Mouse (Mus musculus): ENCODE data around the gene Dbt. TPM values are rescaled to one million over a fixed set of nuclear protein-coding genes. Genes with fewer than 3 reads are reported as not detected.

The Dbt gene
- 16.1 and 16.9 TPM in 2 replicates for polyA plus RNA-seq (2015; fragmentation: Nextera tagmentation; extraction: Ambion mirVana)

- peaks cover 11% of the 10 kb centered on the region for H3K4me1 ChIP-seq (replicated peaks; ENCODE audit: control insufficient read depth, insufficient read depth, low read length)
- no peak within 1 kb of the TSS for H3K27ac ChIP-seq (ENCODE audit: low read length)
- ATAC-seq, result peak; percentile 94
- under 1% methylated on average over 36 of the region's 36 CpGs for WGBS
- no peaks in the 10 kb centered on the region for H3K9me3 ChIP-seq (ENCODE audit: control insufficient read depth, low read length)
- peak within 1 kb of the TSS; percentile 55 for H3K9ac ChIP-seq (replicated peaks; ENCODE audit: low read depth, low read length)
- H3K27me3 ChIP-seq (replicated peaks; ENCODE audit: control insufficient read depth, insufficient read depth, low read length), result no peaks in the 10 kb centered on the region
- H3K36me3 ChIP-seq (ENCODE audit: control insufficient read depth, insufficient read depth), result no peaks in the 10 kb centered on the region
- peak within 1 kb of the TSS; percentile 52 for H3K4me2 ChIP-seq (ENCODE audit: low read length)
- H3K4me3 ChIP-seq (replicated peaks; ENCODE audit: low read length), result peak within 1 kb of the TSS; percentile 54
These were observed at the start of gene Dbt for GRCm38 (mm10) chr3:116512904-116513716. Gene Dbt (plus strand): TSS chr3:116513070.

GRCm38 (mm10) chr3:116464318-116464717, 48.6 kb upstream of the Dbt start:
- no peak overlapping the region for H3K4me3 ChIP-seq (replicated peaks; ENCODE audit: low read length)
- H3K27me3 ChIP-seq (replicated peaks; ENCODE audit: control insufficient read depth, insufficient read depth, low read length), result no peaks in the 10 kb centered on the region
- no peaks in the 10 kb centered on the region for H3K36me3 ChIP-seq (ENCODE audit: control insufficient read depth, insufficient read depth)
- H3K9me3 ChIP-seq (ENCODE audit: control insufficient read depth, low read length), result no peaks in the 10 kb centered on the region
- H3K4me2 ChIP-seq (ENCODE audit: low read length), result no peak overlapping the region
- no peak overlapping the region for H3K27ac ChIP-seq (ENCODE audit: low read length)
- WGBS, result 12% methylated on average over 2 of the region's 2 CpGs
- no peak overlapping the region for H3K9ac ChIP-seq (replicated peaks; ENCODE audit: low read depth, low read length)
- ATAC-seq, result no peak
- H3K4me1 ChIP-seq (replicated peaks; ENCODE audit: control insufficient read depth, insufficient read depth, low read length), result no peaks in the 10 kb centered on the region

GRCm38 (mm10) chr3:116465709-116466108, 47.2 kb upstream of the Dbt start:
- Histone ChIP-seq H3K27ac (ENCODE audit: low read length) (no peak overlapping the region), H3K4me2 (ENCODE audit: low read length) (no peak overlapping the region), H3K9ac (replicated peaks; ENCODE audit: low read depth, low read length) (no peak overlapping the region), H3K36me3 (ENCODE audit: control insufficient read depth, insufficient read depth) (no peaks in the 10 kb centered on the region), H3K27me3 (replicated peaks; ENCODE audit: control insufficient read depth, insufficient read depth, low read length) (no peaks in the 10 kb centered on the region), H3K9me3 (ENCODE audit: control insufficient read depth, low read length) (no peaks in the 10 kb centered on the region), H3K4me3 (replicated peaks; ENCODE audit: low read length) (no peak overlapping the region), H3K4me1 (replicated peaks; ENCODE audit: control insufficient read depth, insufficient read depth, low read length) (no peaks in the 10 kb centered on the region)
- no peak for ATAC-seq
- 94% methylated on average over 12 of the region's 12 CpGs for WGBS

- H3K4me2 ChIP-seq (ENCODE audit: low read length), result no peak overlapping the region
- H3K27me3 ChIP-seq (replicated peaks; ENCODE audit: control insufficient read depth, insufficient read depth, low read length), result no peaks in the 10 kb centered on the region
- H3K36me3 ChIP-seq (ENCODE audit: control insufficient read depth, insufficient read depth), result no peaks in the 10 kb centered on the region
- 58% methylated on average over 11 of the region's 11 CpGs for WGBS
- no peaks in the 10 kb centered on the region for H3K4me1 ChIP-seq (replicated peaks; ENCODE audit: control insufficient read depth, insufficient read depth, low read length)
- ATAC-seq, result no peak
- no peaks in the 10 kb centered on the region for H3K9me3 ChIP-seq (ENCODE audit: control insufficient read depth, low read length)
- H3K4me3 ChIP-seq (replicated peaks; ENCODE audit: low read length), result no peak overlapping the region
- no peak overlapping the region for H3K9ac ChIP-seq (replicated peaks; ENCODE audit: low read depth, low read length)
- no peak overlapping the region for H3K27ac ChIP-seq (ENCODE audit: low read length)
These were observed 38.3 kb upstream of the Dbt start for GRCm38 (mm10) chr3:116474602-116475001.

GRCm38 (mm10) chr3:116476686-116477298, 36.1 kb upstream of the Dbt start:
- Histone ChIP-seq H3K4me1 (replicated peaks; ENCODE audit: control insufficient read depth, insufficient read depth, low read length) (no peaks in the 10 kb centered on the region), H3K4me3 (replicated peaks; ENCODE audit: low read length) (no peak overlapping the region), H3K4me2 (ENCODE audit: low read length) (no peak overlapping the region), H3K27me3 (replicated peaks; ENCODE audit: control insufficient read depth, insufficient read depth, low read length) (no peaks in the 10 kb centered on the region), H3K36me3 (ENCODE audit: control insufficient read depth, insufficient read depth) (no peaks in the 10 kb centered on the region), H3K9ac (replicated peaks; ENCODE audit: low read depth, low read length) (no peak overlapping the region), H3K9me3 (ENCODE audit: control insufficient read depth, low read length) (no peaks in the 10 kb centered on the region), H3K27ac (ENCODE audit: low read length) (no peak overlapping the region)
- no peak for ATAC-seq
- WGBS, result 62% methylated on average over 5 of the region's 5 CpGs

- Histone ChIP-seq H3K4me2 (ENCODE audit: low read length) (no peak overlapping the region), H3K4me1 (replicated peaks; ENCODE audit: control insufficient read depth, insufficient read depth, low read length) (no peaks in the 10 kb centered on the region), H3K27ac (ENCODE audit: low read length) (no peak overlapping the region), H3K27me3 (replicated peaks; ENCODE audit: control insufficient read depth, insufficient read depth, low read length) (no peaks in the 10 kb centered on the region), H3K9me3 (ENCODE audit: control insufficient read depth, low read length) (no peaks in the 10 kb centered on the region), H3K36me3 (ENCODE audit: control insufficient read depth, insufficient read depth) (no peaks in the 10 kb centered on the region), H3K4me3 (replicated peaks; ENCODE audit: low read length) (no peak overlapping the region), H3K9ac (replicated peaks; ENCODE audit: low read depth, low read length) (no peak overlapping the region)
- WGBS, result 82% methylated on average over 7 of the region's 7 CpGs
- no peak for ATAC-seq
These were observed 35.5 kb upstream of the Dbt start for GRCm38 (mm10) chr3:116477351-116477750.

- WGBS, result 14% methylated on average over 2 of the region's 2 CpGs
- ATAC-seq, result no peak
These were observed 32.8 kb upstream of the Dbt start for GRCm38 (mm10) chr3:116480119-116480518.

GRCm38 (mm10) chr3:116480937-116481336, 31.9 kb upstream of the Dbt start:
- no peak overlapping the region for H3K4me3 ChIP-seq (replicated peaks; ENCODE audit: low read length)
- no peak for ATAC-seq
- no peaks in the 10 kb centered on the region for H3K4me1 ChIP-seq (replicated peaks; ENCODE audit: control insufficient read depth, insufficient read depth, low read length)
- no peak overlapping the region for H3K4me2 ChIP-seq (ENCODE audit: low read length)
- WGBS, result 66% methylated on average over 5 of the region's 5 CpGs
- H3K27ac ChIP-seq (ENCODE audit: low read length), result no peak overlapping the region
- H3K9me3 ChIP-seq (ENCODE audit: control insufficient read depth, low read length), result no peaks in the 10 kb centered on the region
- no peaks in the 10 kb centered on the region for H3K36me3 ChIP-seq (ENCODE audit: control insufficient read depth, insufficient read depth)
- no peak overlapping the region for H3K9ac ChIP-seq (replicated peaks; ENCODE audit: low read depth, low read length)
- H3K27me3 ChIP-seq (replicated peaks; ENCODE audit: control insufficient read depth, insufficient read depth, low read length), result no peaks in the 10 kb centered on the region

More at GRCm38 (mm10) chr3:116480119-116480518, 32.8 kb upstream of the Dbt start:
- no peak overlapping the region for H3K9ac ChIP-seq (replicated peaks; ENCODE audit: low read depth, low read length)
- H3K4me2 ChIP-seq (ENCODE audit: low read length), result no peak overlapping the region
- no peaks in the 10 kb centered on the region for H3K36me3 ChIP-seq (ENCODE audit: control insufficient read depth, insufficient read depth)
- no peak overlapping the region for H3K27ac ChIP-seq (ENCODE audit: low read length)
- H3K9me3 ChIP-seq (ENCODE audit: control insufficient read depth, low read length), result no peaks in the 10 kb centered on the region
- H3K4me3 ChIP-seq (replicated peaks; ENCODE audit: low read length), result no peak overlapping the region
- H3K4me1 ChIP-seq (replicated peaks; ENCODE audit: control insufficient read depth, insufficient read depth, low read length), result no peaks in the 10 kb centered on the region
- no peaks in the 10 kb centered on the region for H3K27me3 ChIP-seq (replicated peaks; ENCODE audit: control insufficient read depth, insufficient read depth, low read length)

- no peak overlapping the region for H3K9ac ChIP-seq (replicated peaks; ENCODE audit: low read depth, low read length)
- no peak for ATAC-seq
These were observed 30.1 kb upstream of the Dbt start for GRCm38 (mm10) chr3:116482724-116483123.

More at GRCm38 (mm10) chr3:116482724-116483123, 30.1 kb upstream of the Dbt start:
- no peaks in the 10 kb centered on the region for H3K4me1 ChIP-seq (replicated peaks; ENCODE audit: control insufficient read depth, insufficient read depth, low read length)
- WGBS, result 86% methylated on average over 3 of the region's 3 CpGs
- H3K27ac ChIP-seq (ENCODE audit: low read length), result no peak overlapping the region
- H3K36me3 ChIP-seq (ENCODE audit: control insufficient read depth, insufficient read depth), result peaks cover 3% of the 10 kb centered on the region; the same call in 1 of the 2 replicates
- no peak overlapping the region for H3K4me2 ChIP-seq (ENCODE audit: low read length)
- no peak overlapping the region for H3K4me3 ChIP-seq (replicated peaks; ENCODE audit: low read length)
- no peaks in the 10 kb centered on the region for H3K27me3 ChIP-seq (replicated peaks; ENCODE audit: control insufficient read depth, insufficient read depth, low read length)
- H3K9me3 ChIP-seq (ENCODE audit: control insufficient read depth, low read length), result no peaks in the 10 kb centered on the region
